Mouse (Mus musculus): ENCODE results near the gene Galnt16.

The Galnt16 gene

DNA sequence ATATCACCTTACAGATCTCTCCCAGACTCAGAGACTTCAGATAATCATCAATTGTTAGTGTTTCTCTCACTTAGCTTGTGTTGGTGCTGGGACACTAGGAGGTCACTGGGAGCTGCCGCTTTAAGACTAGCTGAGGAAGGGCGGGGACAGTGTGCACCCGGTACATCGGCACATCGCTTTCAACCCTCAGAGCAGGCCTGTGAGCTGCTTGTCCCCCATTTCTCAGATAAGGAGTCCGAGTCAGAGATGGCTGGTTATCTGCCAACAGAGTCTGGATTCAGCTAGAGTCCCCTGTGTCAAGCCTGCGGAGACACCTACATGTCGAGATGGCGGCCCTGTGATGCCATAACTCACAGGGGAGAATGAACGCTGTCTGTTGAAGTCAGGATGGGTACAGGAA, 13.5 kb downstream of the Galnt16 start:
- DNase-seq (ENCODE audit: low read depth) = no peak

DNA sequence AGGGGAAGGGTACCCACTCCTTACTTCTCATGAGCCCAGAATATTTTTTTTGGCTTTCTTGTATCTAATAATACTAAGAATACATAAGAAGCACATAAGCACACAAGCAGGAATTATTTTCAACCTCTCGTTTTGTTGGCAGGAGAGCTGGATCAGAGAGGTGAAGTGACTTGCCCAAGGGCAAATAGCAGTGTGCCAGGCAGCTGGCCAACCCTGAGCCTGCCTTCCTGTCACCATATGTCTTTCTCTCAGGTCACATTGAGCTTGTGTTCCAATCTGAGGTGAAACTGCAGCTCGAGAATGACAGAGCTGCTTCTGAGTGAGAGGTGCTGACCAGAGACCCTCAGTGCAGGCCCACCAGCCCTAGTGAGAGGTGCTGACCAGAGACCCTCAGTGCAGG, 15.8 kb downstream of the Galnt16 start:
- DNase-seq (ENCODE audit: low read depth) = no peak

DNA sequence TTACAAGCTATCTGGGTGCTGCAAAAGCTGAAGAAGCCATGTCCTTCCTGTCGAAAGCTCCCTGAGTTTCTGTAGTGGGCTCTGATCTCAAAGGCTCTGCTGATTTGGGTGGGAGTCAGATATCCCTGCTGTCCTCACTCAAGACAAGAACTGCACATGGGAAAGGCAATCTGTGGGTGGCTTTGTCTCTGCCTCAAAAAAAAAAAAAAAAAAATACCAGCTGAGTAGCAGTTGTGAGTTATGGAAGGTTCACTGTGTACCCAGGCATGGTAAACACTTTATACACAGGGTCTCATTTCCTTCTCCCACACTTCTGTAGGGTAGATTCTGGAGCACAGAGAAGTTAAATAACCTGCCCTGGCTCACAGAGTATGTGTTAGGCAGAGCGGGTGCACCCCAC, 19.2 kb downstream of the Galnt16 start:
- DNase-seq (ENCODE audit: low read depth) = no peak

DNA sequence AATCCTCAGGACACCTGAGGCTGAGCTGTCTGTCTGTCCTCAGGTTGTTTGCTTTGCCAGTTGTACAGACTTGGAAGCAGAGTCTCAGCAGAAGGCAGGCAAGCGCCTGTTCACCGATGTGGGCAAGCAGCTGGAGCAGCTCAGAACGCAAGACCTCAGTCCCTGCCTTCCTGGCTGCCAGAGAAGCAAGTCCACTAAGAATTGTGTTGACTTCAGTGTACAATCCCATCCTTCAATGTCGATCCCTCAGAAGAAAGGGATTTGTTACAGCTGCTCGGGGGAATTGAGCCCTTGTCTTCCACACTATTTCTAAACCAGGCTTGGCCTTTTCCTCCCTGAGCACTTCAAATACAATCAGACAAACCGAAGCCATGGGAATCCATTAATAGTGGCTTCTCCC, 20.2 kb downstream of the Galnt16 start:
- DNase-seq (ENCODE audit: low read depth) = no peak

DNA sequence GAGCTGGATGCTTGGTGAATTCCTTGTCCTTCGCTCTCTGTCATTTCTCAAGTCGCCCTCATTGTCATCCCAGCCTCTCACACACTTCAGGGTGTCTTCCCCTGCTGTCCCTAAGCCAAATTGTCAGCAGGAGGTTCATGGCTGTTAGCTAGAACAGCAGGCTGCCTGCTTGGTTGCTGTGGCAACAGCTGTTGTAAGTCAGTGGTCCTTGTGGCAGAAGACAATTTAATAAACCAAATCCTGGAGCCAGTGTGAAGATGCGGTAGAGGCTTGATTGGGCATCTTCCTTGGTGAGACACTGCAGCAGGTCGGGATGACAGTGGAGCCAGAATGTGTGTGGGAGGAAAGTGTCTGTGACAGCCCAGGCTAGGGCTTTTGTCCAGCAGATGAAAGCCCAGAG, 27.2 kb downstream of the Galnt16 start:
- DNase-seq (ENCODE audit: low read depth) = no peak

DNA sequence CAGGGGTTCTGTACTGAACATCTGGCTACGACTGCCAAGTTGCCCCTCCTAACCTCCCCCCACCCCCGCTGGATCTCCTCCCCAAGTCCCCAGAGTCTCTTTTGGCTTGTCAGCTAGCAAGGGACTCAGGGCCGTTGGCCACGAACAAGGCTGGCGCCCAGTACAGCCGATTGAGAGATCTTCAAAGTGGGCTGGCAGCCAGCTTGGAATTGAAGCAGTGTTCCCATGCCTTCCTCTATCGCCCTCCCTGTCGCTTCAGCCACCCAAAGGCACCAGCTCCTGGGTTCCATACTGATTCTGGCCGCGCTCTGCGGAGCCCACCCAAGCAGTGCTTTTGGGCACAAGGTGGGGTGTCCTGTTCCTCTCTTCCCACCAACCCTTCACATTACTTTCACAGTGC, 31.6 kb downstream of the Galnt16 start:
- DNase-seq (ENCODE audit: low read depth) = no peak

DNA sequence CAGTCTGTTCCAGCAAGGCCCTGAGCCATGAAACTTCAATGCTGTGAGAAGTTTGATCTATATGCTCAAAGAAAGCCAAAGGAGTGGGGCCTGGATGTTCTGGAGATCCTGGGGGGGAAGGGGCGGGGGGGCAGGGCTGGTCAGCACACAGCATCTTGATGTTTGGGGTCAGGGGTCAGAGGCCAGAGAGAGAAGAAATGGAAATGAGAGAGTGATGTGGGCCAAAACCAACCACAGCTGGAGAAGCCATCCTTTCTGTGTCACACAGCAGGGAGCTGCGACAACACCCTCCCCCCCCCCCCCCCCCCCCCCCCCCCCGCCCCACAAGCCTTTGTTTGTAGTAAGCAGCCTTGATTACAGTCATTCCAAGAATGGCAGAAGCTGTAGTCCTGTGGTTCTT, 35.1 kb downstream of the Galnt16 start:
- no peak for DNase-seq (ENCODE audit: low read depth)

DNA sequence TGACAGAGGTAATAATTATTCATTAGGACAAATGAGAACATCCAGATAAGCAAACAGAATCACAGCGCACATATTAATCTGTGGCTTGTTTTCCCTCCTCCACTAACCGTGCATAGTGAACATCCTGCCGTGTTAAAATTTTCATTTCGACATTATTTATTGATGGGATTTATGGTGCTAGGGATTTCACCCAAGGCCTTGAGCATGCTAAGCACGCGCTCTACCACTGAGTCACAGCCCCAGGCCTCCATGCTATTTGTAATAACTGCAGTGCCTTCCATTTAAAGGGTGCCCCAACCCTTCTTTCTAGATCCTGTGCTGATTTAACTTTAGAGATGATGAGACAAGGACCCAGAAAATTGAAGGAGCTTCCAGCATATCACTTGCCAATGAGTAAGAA, 36.2 kb downstream of the Galnt16 start:
- no peak for DNase-seq (ENCODE audit: low read depth)

DNA sequence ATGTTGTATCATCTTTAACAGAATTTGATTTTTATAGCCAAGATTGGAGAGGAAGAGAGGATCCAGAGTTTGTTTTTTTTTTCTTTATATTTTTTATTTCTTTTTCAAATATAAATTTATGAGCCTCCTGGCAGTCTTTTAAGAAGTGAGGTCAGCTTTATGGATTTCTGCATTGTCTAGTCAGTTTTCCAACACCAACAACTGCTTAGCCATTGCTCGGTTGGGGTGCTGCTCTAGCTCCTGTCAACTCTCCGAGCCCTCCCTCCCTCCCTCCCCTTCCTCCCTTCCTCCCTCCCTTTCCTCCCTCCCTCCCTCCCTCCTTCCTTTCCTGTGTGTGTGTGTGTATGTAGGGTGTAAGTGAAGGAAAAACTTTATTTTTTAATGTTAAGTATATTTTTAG, 43.8 kb downstream of the Galnt16 start:
- DNase-seq (ENCODE audit: low read depth) = no peak

DNA sequence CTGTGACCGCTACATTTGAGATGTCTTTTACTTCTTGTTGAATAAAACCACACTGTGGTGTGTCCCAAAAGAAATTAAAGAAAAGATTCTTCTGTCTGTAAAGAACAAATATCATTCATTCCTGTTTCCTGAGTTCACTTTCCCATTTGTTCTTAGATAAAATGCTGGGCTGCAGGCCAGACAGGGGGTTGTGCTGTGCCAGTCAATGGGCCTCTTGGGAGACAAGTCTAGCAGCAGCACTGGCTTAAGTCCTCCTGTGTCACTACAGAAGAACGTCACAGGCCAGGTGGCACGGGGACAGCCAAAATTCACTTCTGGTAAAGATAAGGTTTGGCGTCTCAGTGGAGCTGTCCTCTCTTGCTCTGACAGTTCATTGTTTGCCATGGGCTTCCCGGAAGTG, 44.7 kb downstream of the Galnt16 start:
- no peak for DNase-seq (ENCODE audit: low read depth)

DNA sequence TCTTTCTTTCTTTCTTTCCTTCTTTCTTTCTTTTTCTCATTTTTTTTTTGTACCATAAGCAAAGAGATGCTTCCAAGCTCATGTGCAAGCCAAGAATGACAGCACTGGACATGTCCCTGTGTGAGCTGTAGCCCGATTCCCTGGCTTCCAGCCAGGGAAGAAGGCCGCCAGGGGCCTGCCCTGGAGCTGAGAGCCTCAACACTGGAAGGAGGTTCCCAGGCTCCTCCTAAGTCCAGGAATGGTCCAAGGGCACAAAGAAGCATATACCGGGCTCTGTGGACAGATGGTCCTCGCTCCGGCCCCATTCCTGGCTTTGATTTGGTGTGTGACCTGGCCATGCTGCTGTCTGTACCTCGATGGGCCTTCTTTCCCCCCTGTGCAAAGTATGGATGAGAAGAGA, 46.9 kb downstream of the Galnt16 start:
- DNase-seq (ENCODE audit: low read depth) = no peak

DNA sequence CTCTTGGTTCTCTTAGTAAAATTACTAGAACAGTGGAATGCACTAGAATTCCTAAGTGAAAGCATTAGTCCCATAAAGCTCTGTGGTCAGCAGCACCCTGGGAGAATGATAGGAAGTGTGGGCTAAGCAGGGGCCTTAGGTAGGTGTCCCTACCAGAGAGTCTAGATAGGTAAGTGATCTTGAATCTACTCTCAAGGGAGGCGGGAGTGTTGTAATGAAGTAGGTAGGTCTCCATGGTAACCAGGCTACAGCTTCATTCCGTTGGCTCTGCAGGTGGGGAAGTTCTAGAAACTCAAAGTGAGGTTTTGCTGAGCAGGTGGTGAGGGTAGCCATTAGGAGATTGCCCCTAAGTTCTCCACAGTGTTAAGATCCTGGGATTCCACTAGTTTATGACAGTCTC, 47.7 kb downstream of the Galnt16 start:
- DNase-seq (ENCODE audit: low read depth) = no peak

DNA sequence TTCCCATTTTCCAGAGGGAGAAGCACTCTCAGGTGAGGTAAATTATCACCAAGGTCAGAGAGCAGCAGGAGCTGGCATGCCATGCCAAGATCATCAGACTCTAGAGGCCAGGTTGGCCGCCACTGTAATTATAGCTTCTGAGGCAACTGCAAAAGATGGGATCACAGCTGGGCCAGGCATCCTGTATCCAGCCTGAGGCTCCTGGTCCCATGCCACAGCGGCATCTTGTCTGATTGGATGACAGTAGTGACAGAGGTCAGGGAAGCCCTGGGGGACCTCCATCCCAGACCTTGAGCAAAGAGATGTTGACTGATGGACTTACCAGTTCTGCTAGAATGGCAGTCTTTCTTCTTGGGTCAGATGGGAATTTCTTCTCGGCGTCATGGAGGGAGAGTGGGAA, 48.4 kb downstream of the Galnt16 start:
- DNase-seq (ENCODE audit: low read depth) = no peak

DNA sequence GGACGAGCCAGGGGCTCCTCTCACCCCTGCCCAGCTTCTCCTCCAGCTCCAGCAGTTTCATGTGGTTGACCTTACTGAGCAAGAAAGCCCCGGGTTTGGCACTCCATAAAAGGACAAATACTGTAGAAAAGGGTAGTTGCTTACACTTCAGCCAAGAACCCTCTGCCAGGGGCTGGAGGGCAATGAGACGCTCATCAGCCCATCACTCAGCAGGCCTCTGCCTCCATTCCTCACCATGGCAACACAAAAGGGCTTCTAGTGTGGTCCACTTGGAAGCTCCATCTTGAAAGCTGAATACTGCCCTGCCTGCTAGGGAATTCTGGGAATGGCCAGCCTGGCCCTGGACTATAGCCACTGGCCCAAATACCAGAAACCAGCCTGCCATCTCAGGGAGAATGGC, 49.3 kb downstream of the Galnt16 start:
- DNase-seq (ENCODE audit: low read depth) = no peak

DNA sequence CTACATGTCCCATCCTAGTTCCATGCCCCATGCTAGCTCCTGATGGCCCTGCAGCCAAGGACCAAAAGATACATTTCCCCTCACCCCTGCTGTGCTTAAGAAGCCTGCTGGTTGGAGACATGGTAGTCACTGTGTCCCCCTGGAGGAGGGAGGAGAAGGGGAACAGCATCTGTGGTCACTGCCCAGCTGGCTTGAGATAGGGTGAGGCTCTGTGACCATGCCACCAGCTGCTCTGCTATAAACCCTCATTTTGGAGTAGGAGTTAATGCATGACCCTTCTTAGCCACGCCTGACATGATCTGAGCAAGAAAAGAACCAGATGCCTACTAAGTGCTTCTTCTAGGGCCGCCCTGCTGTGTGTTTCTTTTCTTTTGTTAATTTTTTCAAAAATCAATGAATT, 51.5 kb downstream of the Galnt16 start:
- DNase-seq (ENCODE audit: low read depth) = no peak

DNA sequence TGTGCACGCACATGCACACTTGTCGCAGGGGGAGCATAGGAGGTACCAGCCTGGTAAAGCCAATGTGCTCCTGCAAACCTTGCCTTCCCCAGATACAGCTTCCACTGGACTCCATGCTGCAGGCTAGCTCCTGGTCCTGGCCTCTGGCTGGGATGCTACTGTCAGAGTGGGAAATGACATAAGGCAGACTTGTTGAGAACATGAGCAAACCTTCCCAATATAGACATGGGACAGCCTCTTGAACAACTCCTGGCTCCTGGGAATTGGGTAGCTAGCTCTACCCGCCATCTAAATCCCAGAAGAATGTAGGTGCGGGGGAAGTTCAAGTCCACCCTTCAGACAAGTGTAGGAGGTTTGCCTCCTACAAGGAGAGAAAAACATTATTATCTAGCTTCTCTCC, 56.2 kb downstream of the Galnt16 start:
- DNase-seq (ENCODE audit: low read depth) = no peak

DNA sequence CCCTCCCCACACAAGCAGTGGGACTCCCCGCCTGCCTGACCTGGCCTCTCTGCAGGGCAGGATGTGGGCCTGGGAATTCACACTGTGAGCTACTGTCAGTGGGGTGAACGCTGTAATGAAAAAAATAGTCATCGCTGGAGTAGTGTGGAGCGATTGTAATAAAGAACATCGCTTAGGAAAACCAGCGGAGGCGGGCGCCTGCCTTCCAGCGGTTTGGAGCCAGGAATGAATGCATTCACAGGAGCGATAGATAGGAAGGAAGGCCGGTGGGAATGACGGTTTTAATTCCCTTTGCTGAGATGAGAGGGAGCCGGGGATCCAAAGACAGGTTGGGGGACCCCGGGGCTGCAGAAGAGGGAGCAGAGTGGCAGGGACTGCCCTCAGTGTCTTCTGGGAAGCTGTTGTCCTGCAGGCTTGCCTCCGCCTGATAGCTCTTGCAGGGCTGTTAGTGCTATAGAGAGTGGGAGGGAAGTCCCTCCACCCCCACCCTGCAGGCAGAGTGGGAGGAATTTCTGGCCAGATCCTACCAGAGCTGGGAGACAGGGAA, 56.8 kb downstream of the Galnt16 start:
- no peak for DNase-seq (ENCODE audit: low read depth)

DNA sequence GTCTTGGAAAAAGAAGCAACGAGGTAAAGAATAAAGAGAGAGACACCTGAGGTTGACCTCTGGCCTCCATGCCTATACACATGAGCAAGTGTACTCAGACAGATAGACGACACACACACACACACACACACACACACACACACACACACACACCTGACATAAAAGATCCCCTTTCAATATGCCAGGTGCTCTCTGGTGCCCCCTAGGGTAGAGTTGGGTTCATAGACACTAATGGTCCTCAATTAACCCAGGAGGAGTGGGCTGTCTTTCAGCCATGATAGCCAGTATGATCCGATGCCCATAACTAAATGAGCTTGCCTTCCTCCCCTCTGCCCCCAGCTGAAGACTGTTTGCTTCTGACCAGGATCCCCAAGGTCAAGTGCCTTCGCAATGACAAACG, 59.0 kb downstream of the Galnt16 start:
- peak; percentile 46 for DNase-seq (ENCODE audit: low read depth)

DNA sequence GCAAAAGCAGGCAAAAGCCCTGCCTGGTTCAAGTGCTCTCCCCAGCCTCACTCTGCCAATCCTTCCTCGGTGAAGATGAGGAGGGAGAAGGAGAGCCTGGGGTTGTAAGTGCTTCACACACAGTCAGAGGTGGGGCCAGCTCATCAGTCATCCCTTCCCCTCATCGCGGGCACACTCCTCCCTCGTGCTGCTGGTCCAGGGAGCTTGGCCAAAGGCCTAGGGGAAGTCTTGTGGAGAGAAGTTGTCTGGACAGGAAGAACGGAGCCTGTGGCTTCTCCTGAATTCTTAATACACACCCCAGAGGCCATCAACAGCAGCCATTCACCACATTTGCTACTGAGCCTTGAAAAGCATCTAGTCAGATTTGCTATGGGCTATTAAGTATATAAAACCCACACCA, 63.3 kb downstream of the Galnt16 start:
- no peak for DNase-seq (ENCODE audit: low read depth)

DNA sequence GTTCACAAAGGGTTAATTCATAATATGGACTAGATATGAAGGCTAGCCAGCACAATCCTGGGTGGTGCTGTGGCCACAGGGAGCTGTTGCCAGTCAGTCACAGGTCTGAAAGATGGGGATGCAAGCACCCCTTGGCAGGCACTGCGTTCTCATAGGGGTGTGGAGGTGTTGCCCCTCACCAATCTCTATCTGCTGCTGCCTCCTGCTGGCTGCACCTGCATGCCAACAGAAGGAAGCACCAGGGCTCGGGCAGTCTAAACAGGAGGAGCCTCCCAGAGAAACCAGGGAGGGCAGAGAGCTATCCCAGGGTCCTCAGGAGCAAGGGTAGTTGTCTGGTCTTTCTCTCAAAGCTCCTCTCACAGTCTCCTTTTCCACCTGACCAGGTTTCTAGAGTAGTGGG, 66.9 kb downstream of the Galnt16 start:
- DNase-seq (ENCODE audit: low read depth) = no peak

DNA sequence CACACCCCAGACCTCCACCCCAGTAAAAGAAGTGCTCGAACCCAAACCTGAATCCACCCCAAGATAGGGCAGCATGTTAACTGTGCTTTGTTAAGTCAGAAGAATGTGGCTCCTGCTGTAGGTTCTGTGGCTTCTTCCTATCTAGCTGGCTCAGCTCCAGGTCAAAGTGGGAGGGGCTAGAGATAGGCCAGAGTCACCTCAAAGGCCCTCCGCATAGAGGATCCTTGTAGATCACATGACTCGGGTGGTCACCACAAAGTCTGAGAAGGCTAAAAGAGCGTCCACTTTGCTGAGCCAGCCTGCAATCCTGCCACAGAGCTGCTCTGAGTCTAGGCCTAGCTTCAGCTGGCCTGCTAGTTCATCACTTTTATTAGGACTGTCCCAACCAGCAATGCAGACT, 76.1 kb downstream of the Galnt16 start:
- DNase-seq (ENCODE audit: low read depth) = no peak

DNA sequence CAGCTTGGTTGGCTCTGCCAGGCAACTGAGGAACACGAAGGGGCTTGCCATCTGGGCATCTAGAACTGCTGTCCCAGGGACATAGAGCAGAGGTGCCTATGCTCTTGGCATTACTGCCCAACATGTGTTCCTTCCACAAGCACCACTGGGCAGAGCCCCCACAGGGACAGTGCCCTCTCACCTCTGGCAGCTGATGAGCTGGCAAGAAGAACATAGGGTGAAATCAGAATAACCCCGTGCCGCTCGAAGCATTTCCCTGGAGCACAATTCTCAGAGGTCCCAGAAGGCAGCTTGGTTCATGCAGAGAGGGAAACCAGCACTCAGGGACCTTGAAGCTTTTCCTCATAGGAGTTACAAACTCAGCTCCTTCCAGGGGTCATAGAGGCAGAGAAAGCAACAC, 76.7 kb downstream of the Galnt16 start:
- DNase-seq (ENCODE audit: low read depth) = no peak

DNA sequence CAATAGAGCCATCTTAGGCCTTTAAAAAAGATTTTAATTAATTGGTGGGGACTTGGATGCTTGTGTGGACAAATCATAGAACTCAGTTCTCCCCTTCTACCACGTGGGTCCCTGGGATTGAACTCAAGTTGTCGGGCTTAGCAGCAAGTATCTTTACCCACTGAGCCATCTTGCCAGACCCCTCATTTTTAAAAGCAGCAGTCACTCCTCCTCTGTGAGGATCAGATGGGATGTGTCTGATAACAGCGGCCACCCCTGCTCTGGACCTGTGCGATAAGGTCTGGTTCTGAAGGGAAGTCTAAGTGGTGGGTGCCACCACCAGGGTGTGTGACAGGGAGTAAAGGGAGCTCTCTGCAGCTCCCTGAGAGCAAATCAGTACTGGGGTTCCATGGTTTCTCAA, 77.5 kb downstream of the Galnt16 start:
- DNase-seq (ENCODE audit: low read depth) = no peak

DNA sequence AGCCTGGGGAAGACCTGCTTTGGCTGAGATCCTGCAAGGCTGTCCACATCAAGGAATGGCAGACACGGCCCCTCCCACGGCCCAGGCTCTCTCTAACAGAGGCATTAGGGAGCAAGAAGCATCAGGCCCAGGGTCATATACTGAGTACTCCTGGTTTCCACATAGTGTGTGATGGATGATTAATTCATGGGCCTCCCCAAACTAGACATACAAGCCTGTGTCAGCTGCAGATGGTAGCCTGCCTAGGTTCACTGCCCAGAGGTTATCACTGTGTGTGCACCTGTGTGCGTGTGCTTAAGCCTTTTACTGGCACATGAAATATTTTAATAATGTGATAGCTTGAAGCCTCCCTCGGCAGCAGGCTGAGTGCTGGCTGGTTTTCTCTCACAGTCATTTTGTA, 77.9 kb downstream of the Galnt16 start:
- DNase-seq (ENCODE audit: low read depth) = no peak

DNA sequence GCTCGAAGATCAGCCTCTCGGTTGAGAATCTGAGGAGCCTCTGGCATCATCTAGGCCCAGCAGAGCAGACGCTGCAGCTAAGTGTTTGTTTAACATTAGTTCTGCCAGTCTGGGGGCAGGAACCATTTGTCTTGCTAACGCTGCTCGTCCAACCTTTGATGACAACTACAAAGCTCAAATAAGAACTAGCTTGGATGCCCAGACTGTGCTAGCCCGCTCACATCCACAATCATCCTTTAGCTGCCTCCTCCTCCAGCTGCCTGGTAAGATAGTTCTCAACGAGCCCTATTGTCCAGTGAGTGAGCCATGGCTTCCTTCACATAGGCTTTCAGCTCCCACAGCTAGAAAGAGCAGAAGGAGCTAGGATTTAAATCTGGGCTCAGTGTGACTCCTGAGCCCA, 80.2 kb downstream of the Galnt16 start:
- no peak for DNase-seq (ENCODE audit: low read depth)

Data from induced T-regulatory cell, adult 2 months (primary cell).